Mouse (Mus musculus): ENCODE results near the gene Bmi1. TPM values are rescaled to one million over a fixed set of nuclear protein-coding genes. Genes with fewer than 3 reads are reported as not detected.

Gene Bmi1
- polyA plus RNA-seq, 1 experiment from 2014 or later, result 44.1 TPM

DNA sequence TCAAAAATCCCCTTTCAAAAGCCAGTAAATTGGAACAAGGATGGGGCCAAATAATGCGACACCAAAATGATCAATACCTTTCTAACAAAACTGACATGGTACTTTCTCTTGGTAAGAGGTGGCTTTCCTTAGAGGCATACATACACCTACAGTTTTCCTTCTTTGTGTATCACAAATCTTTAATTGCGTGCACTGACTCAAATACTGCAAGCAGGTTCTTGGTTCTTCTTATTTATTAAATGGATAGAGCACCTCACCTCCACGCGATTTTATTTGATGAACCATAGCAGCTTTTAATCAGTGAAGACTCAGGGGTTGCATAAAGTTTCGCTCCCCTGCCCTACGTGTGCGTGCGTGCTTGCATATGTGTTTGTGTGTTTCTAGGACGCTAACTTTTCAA, 13.9 kb downstream of the Bmi1 start:
- Histone ChIP-seq H3K4me2 (replicated peaks; ENCODE audit: low read depth, low read length) (peak overlapping the region; percentile 85; the same call in 1 of the 2 replicates), H3K36me3 (ENCODE audit: control insufficient read depth, insufficient read depth, low read length) (no peaks in the 10 kb centered on the region), H3K4me1 (ENCODE audit: control insufficient read depth, insufficient read depth, low read length) (peaks cover 10% of the 10 kb centered on the region), H3K4me3 (ENCODE audit: low read length) (peak overlapping the region; percentile 45), H3K9ac (ENCODE audit: low read depth, low read length) (no peak overlapping the region), H3K27me3 (ENCODE audit: control insufficient read depth, insufficient read depth, low read length) (peaks cover 81% of the 10 kb centered on the region), H3K27ac (ENCODE audit: low read depth, low read length) (no peak overlapping the region), H3K9me3 (ENCODE audit: control insufficient read depth, low read length) (no peaks in the 10 kb centered on the region)
- no peak for ATAC-seq (ENCODE audit: low FRiP score, low TSS enrichment)
- 2% methylated on average over 9 of the region's 9 CpGs for WGBS

DNA sequence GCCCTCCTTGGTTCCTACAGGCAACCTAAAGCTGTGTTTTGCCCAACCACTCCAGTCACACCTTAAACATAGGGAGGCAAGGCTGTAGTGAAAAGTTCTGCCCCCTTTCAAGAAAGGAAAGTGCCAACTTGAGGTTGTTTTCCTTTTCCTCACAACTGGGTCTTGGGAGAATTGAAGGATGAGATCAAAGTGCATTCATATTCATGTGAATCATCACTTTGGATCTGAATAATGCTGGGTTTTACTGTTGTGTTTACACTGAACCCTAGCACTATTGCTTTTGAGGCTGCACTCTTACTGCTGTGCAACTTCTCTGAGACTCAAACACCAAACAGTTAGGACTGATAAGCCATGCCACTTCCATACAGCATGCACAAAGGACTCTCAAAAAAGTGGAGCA, 15.2 kb downstream of the Bmi1 start:
- no peak for ATAC-seq (ENCODE audit: low FRiP score, low TSS enrichment)
- Histone ChIP-seq H3K9ac (ENCODE audit: low read depth, low read length) (no peak overlapping the region), H3K27ac (ENCODE audit: low read depth, low read length) (no peak overlapping the region), H3K9me3 (ENCODE audit: control insufficient read depth, low read length) (no peaks in the 10 kb centered on the region), H3K27me3 (ENCODE audit: control insufficient read depth, insufficient read depth, low read length) (peaks cover 82% of the 10 kb centered on the region), H3K36me3 (ENCODE audit: control insufficient read depth, insufficient read depth, low read length) (no peaks in the 10 kb centered on the region), H3K4me3 (ENCODE audit: low read length) (no peak overlapping the region), H3K4me2 (replicated peaks; ENCODE audit: low read depth, low read length) (no peak overlapping the region), H3K4me1 (ENCODE audit: control insufficient read depth, insufficient read depth, low read length) (peaks cover 10% of the 10 kb centered on the region)

GRCm38 (mm10) chr2:18692548-18692947, 15.7 kb downstream of the Bmi1 start:
- H3K27me3 ChIP-seq (ENCODE audit: control insufficient read depth, insufficient read depth, low read length), result peaks cover 78% of the 10 kb centered on the region

DNA sequence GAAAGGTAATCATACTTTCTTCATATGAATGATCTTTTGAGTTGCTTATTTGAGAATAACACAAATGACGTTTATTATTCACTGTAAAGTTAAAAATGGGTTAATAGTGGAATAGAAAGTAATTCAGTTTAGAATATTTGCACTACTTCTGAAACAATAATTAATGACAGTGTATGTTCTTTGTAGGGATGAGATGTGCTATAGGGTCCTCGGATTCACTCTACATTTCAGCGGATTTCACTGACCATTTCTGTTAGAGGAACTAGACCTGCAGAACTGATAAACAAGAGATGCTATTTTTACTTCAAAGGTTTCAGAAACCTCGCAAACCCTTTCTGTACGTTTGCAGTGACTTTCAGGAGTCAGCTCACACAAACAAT, 16.7 kb downstream of the Bmi1 start:
- 0% methylated on average over 5 of the region's 5 CpGs for WGBS
- H3K27me3 ChIP-seq (ENCODE audit: control insufficient read depth, insufficient read depth, low read length), result peaks cover 81% of the 10 kb centered on the region
- H3K4me3 ChIP-seq (ENCODE audit: low read length), result peak overlapping the region; percentile 70
- peak overlapping the region; percentile 99 for H3K4me2 ChIP-seq (replicated peaks; ENCODE audit: low read depth, low read length)
- H3K4me1 ChIP-seq (ENCODE audit: control insufficient read depth, insufficient read depth, low read length), result peaks cover 10% of the 10 kb centered on the region
- no peaks in the 10 kb centered on the region for H3K36me3 ChIP-seq (ENCODE audit: control insufficient read depth, insufficient read depth, low read length)
- H3K9me3 ChIP-seq (ENCODE audit: control insufficient read depth, low read length), result no peaks in the 10 kb centered on the region
- ATAC-seq (ENCODE audit: low FRiP score, low TSS enrichment), result no peak
- H3K9ac ChIP-seq (ENCODE audit: low read depth, low read length), result no peak overlapping the region
- H3K27ac ChIP-seq (ENCODE audit: low read depth, low read length), result no peak overlapping the region

More at GRCm38 (mm10) chr2:18692548-18692947, 15.7 kb downstream of the Bmi1 start:
- H3K27ac ChIP-seq (ENCODE audit: low read depth, low read length), result no peak overlapping the region
- no peak overlapping the region for H3K4me2 ChIP-seq (replicated peaks; ENCODE audit: low read depth, low read length)
- H3K4me3 ChIP-seq (ENCODE audit: low read length), result no peak overlapping the region
- 6% methylated on average over 1 of the region's 1 CpGs for WGBS
- ATAC-seq (ENCODE audit: low FRiP score, low TSS enrichment), result no peak
- no peak overlapping the region for H3K9ac ChIP-seq (ENCODE audit: low read depth, low read length)
- H3K4me1 ChIP-seq (ENCODE audit: control insufficient read depth, insufficient read depth, low read length), result peaks cover 10% of the 10 kb centered on the region
- H3K36me3 ChIP-seq (ENCODE audit: control insufficient read depth, insufficient read depth, low read length), result no peaks in the 10 kb centered on the region
- no peaks in the 10 kb centered on the region for H3K9me3 ChIP-seq (ENCODE audit: control insufficient read depth, low read length)

GRCm38 (mm10) chr2:18693871-18694610, 17.2 kb downstream of the Bmi1 start, which contains the start of gene Spag6:
Gene Spag6 (plus strand): TSS chr2:18694032.
- Histone ChIP-seq H3K27ac (ENCODE audit: low read depth, low read length) (peak within 1 kb of the TSS; percentile 76), H3K9ac (ENCODE audit: low read depth, low read length) (peak within 1 kb of the TSS; percentile 83), H3K4me2 (replicated peaks; ENCODE audit: low read depth, low read length) (peak within 1 kb of the TSS; percentile 99), H3K36me3 (ENCODE audit: control insufficient read depth, insufficient read depth, low read length) (no peaks in the 10 kb centered on the region), H3K4me3 (ENCODE audit: low read length) (peak within 1 kb of the TSS; percentile 70), H3K9me3 (ENCODE audit: control insufficient read depth, low read length) (no peaks in the 10 kb centered on the region), H3K27me3 (ENCODE audit: control insufficient read depth, insufficient read depth, low read length) (peaks cover 81% of the 10 kb centered on the region), H3K4me1 (ENCODE audit: control insufficient read depth, insufficient read depth, low read length) (peaks cover 10% of the 10 kb centered on the region)
- ATAC-seq (ENCODE audit: low FRiP score, low TSS enrichment), result peak; percentile 88
- WGBS, result under 1% methylated on average over 49 of the region's 61 CpGs

- Histone ChIP-seq H3K9ac (ENCODE audit: low read depth, low read length) (peak overlapping the region; percentile 83), H3K4me3 (ENCODE audit: low read length) (peak overlapping the region; percentile 70), H3K4me2 (replicated peaks; ENCODE audit: low read depth, low read length) (peak overlapping the region; percentile 99), H3K9me3 (ENCODE audit: control insufficient read depth, low read length) (no peaks in the 10 kb centered on the region), H3K27me3 (ENCODE audit: control insufficient read depth, insufficient read depth, low read length) (peaks cover 80% of the 10 kb centered on the region), H3K36me3 (ENCODE audit: control insufficient read depth, insufficient read depth, low read length) (no peaks in the 10 kb centered on the region), H3K27ac (ENCODE audit: low read depth, low read length) (no peak overlapping the region), H3K4me1 (ENCODE audit: control insufficient read depth, insufficient read depth, low read length) (peaks cover 9% of the 10 kb centered on the region)
- WGBS, result 2% methylated on average over 19 of the region's 20 CpGs
- ATAC-seq (ENCODE audit: low FRiP score, low TSS enrichment), result peak; percentile 45
These were observed 17.8 kb downstream of the Bmi1 start for GRCm38 (mm10) chr2:18694611-18694950.

DNA sequence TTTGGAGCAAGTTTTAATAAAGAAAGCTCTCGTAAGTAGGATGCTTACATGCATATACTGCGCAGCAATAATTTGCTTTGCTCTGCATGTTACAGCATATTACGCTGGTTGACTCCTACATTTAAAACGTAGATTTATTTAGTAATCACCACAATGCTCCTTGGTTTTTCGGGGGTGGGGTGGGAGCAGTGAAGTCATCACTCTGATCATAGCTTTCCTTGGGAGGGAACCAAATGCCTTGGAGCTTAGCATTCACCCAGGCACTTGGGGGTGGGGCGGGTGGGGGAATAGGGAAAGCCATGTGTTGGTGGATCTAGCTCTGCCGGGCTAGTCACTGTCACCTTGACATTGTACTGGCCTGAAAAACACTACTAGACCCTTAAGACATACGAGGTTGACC, 18.3 kb downstream of the Bmi1 start:
- Histone ChIP-seq H3K9me3 (ENCODE audit: control insufficient read depth, low read length) (no peaks in the 10 kb centered on the region), H3K4me3 (ENCODE audit: low read length) (no peak overlapping the region), H3K27me3 (ENCODE audit: control insufficient read depth, insufficient read depth, low read length) (peaks cover 77% of the 10 kb centered on the region), H3K27ac (ENCODE audit: low read depth, low read length) (no peak overlapping the region), H3K4me1 (ENCODE audit: control insufficient read depth, insufficient read depth, low read length) (peaks cover 4% of the 10 kb centered on the region; the same call in 1 of the 2 replicates), H3K36me3 (ENCODE audit: control insufficient read depth, insufficient read depth, low read length) (no peaks in the 10 kb centered on the region), H3K4me2 (replicated peaks; ENCODE audit: low read depth, low read length) (peak overlapping the region; percentile 99; the same call in 1 of the 2 replicates), H3K9ac (ENCODE audit: low read depth, low read length) (no peak overlapping the region)
- no peak for ATAC-seq (ENCODE audit: low FRiP score, low TSS enrichment)
- WGBS, result 3% methylated on average over 8 of the region's 8 CpGs

GRCm38 (mm10) chr2:18695629-18696150, 18.9 kb downstream of the Bmi1 start:
- Histone ChIP-seq H3K4me1 (ENCODE audit: control insufficient read depth, insufficient read depth, low read length) (no peaks in the 10 kb centered on the region), H3K9ac (ENCODE audit: low read depth, low read length) (no peak overlapping the region), H3K36me3 (ENCODE audit: control insufficient read depth, insufficient read depth, low read length) (no peaks in the 10 kb centered on the region), H3K27ac (ENCODE audit: low read depth, low read length) (no peak overlapping the region), H3K4me2 (replicated peaks; ENCODE audit: low read depth, low read length) (no peak overlapping the region), H3K4me3 (ENCODE audit: low read length) (no peak overlapping the region), H3K9me3 (ENCODE audit: control insufficient read depth, low read length) (no peaks in the 10 kb centered on the region), H3K27me3 (ENCODE audit: control insufficient read depth, insufficient read depth, low read length) (peaks cover 75% of the 10 kb centered on the region)
- ATAC-seq (ENCODE audit: low FRiP score, low TSS enrichment), result no peak
- 4% methylated on average over 7 of the region's 7 CpGs for WGBS

GRCm38 (mm10) chr2:18697591-18698244, 20.9 kb downstream of the Bmi1 start:
- H3K9me3 ChIP-seq (ENCODE audit: control insufficient read depth, low read length), result no peaks in the 10 kb centered on the region
- ATAC-seq (ENCODE audit: low FRiP score, low TSS enrichment), result no peak
- no peak overlapping the region for H3K27ac ChIP-seq (ENCODE audit: low read depth, low read length)
- H3K36me3 ChIP-seq (ENCODE audit: control insufficient read depth, insufficient read depth, low read length), result no peaks in the 10 kb centered on the region
- H3K4me1 ChIP-seq (ENCODE audit: control insufficient read depth, insufficient read depth, low read length), result no peaks in the 10 kb centered on the region
- H3K27me3 ChIP-seq (ENCODE audit: control insufficient read depth, insufficient read depth, low read length), result peaks cover 72% of the 10 kb centered on the region
- no peak overlapping the region for H3K4me2 ChIP-seq (replicated peaks; ENCODE audit: low read depth, low read length)
- 3% methylated on average over 4 of the region's 4 CpGs for whole genome bisulfite sequencing
- H3K9ac ChIP-seq (ENCODE audit: low read depth, low read length), result no peak overlapping the region
- H3K4me3 ChIP-seq (ENCODE audit: low read length), result no peak overlapping the region
